Mouse (Mus musculus): ENCODE data around the gene Ifi205. TPM values are rescaled to one million over a fixed set of nuclear protein-coding genes. Genes with fewer than 3 reads are reported as not detected.
"Not testable (repeated sequence)": the region's sequence is repeated elsewhere in the genome, so short reads cannot be mapped to it uniquely, and the experiment has no call there.

Ifi205 gene
- polyA plus RNA-seq, 1 experiment = 0.47 TPM

GRCm38 (mm10) chr1:173981038-173981437 is 50.6 kb downstream of the Ifi205 start:
- DNase-seq (ENCODE audit: low read depth, low spot score) = not testable (repeated sequence)
- WGBS = 33% methylated on average over 3 of the region's 3 CpGs

DNA sequence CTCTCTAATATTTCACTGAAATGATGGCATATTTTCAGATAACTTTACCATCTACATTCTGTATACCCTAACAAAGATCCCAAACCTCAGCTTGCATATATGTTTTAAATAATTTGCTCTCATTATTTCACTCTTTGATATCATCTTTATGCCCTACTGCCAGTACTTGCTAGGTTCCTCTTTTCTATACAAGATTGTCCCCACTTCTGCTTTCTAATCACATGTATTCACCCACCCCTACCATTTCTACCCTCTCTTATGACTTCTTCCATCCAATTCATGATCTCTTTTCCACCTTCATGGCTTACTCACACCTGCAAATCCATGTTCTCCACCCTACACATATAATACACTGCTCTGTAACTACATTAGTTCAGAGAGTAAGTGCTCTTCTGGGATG is 54.0 kb downstream of the Ifi205 start:
- no peak for DNase-seq (ENCODE audit: low read depth, low spot score)

GRCm38 (mm10) chr1:173973111-173973510 is 58.5 kb downstream of the Ifi205 start:
- DNase-seq (ENCODE audit: low read depth, low spot score) = no peak

Other genes with a start within 250 kb of the Ifi205 start
- 0.31 and 0.45 TPM in 2 replicates for gene Ifi211, start 118.8 kb downstream of the Ifi205 start, polyA plus RNA-seq (2012; rRNA removed)
- gene Mndal, start 89.3 kb downstream of the Ifi205 start, polyA plus RNA-seq (2012; rRNA removed) = 1.6 and 1.7 TPM in 2 replicates
- 2.6 and 3.7 TPM in 2 replicates for gene Ifi203, start 89.1 kb downstream of the Ifi205 start, polyA plus RNA-seq (2012; rRNA removed)
- gene Ifi202b, start 49.1 kb downstream of the Ifi205 start, polyA plus RNA-seq (2012; rRNA removed) = 0.14 and 0.17 TPM in 2 replicates
- 0.10 and 0.11 TPM in 2 replicates for gene Olfr433, start 8.9 kb upstream of the Ifi205 start, polyA plus RNA-seq (2012; rRNA removed)
- gene Olfr432, start 17.4 kb upstream of the Ifi205 start, polyA plus RNA-seq (2012; rRNA removed) = not detected in 2 replicates
- not detected in 2 replicates for gene Olfr430, start 34.8 kb upstream of the Ifi205 start, polyA plus RNA-seq (2012; rRNA removed)
- gene Olfr429, start 52.5 kb upstream of the Ifi205 start, polyA plus RNA-seq (2012; rRNA removed) = not detected in 2 replicates
- gene Olfr427, start 65.1 kb upstream of the Ifi205 start, polyA plus RNA-seq (2012; rRNA removed) = not detected in 2 replicates
- not detected in 2 replicates for gene Olfr231, start 89.4 kb upstream of the Ifi205 start, polyA plus RNA-seq (2012; rRNA removed)
- not detected in 2 replicates for gene Olfr424, start 99.7 kb upstream of the Ifi205 start, polyA plus RNA-seq (2012; rRNA removed)
- not detected in 2 replicates for gene Olfr420, start 123.8 kb upstream of the Ifi205 start, polyA plus RNA-seq (2012; rRNA removed)
- gene Spta1, start 141.0 kb upstream of the Ifi205 start, polyA plus RNA-seq (2012; rRNA removed) = not detected in 2 replicates
- 0.07 TPM in 1 of 2 replicates, not detected in the other for gene Olfr419, start 220.3 kb upstream of the Ifi205 start, polyA plus RNA-seq (2012; rRNA removed)